Mouse (Mus musculus) kidney, adult 2 months (tissue): ENCODE measurements at regions not wholly inside any gene's neighbourhood (a gene's known extent, or its start where the extent isn't known, plus 50 kb on each side); places are given as distances from the start of the nearest gene placed in this dataset.

ENCODE experiments used
- CTCF ChIP-seq: fragments of 200-500 bp; conservative IDR thresholded peaks from 2 replicates; pipeline ENCODE4 v1.5.1; 2011; ENCODE audit warnings: low read depth, mild to moderate bottlenecking, control low read depth, low read length, moderate library complexity, mixed read lengths; ENCODE audit not compliant: insufficient read depth, insufficient read length
- POLR2A ChIP-seq: fragments of 200-500 bp; IDR thresholded peaks from one replicate; pipeline ENCODE4 v1.6.1; 2011; ENCODE audit warnings: low read depth, low read length, control low read depth

GRCm38 (mm10) chr4:9769633-9770205, 1104.6 kb upstream of the 2610301B20Rik start:
- TF ChIP-seq CTCF (no peak), POLR2A (no peak)
